Mouse (Mus musculus) neural tube, embryonic 11.5 days (tissue): Measurements from ENCODE around the gene CN725425. TPM values are rescaled to one million over a fixed set of nuclear protein-coding genes. Genes with fewer than 3 reads are reported as not detected.

Experiments used
- ATAC-seq: fragments of 200-750 bp; cut with Nextera tagmentation; 2 replicates; pipeline ENCODE4 v1.8.0; 2017; ENCODE audit warnings: moderate number of reproducible peaks, mild to moderate bottlenecking, moderate TSS enrichment, moderate library complexity; ENCODE audit not compliant: insufficient read depth, low FRiP score, low TSS enrichment
- DNase-seq: peaks from one replicate; pipeline ENCODE4 v3.0.0-alpha.2; 2015; ENCODE audit warnings: low spot score
- H3K27ac ChIP-seq: fragments of 300-500 bp; sonication (generic); 2 replicates; pipeline ENCODE4 v1.5.1; 2014; ENCODE audit warnings: low read depth, mild to moderate bottlenecking, low read length
- H3K27me3 ChIP-seq: fragments of 300-500 bp; sonication (generic); 2 replicates; pipeline ENCODE4 v1.6.1; 2014; ENCODE audit warnings: mild to moderate bottlenecking, low read length, mixed read lengths; ENCODE audit not compliant: control insufficient read depth, insufficient read depth
- H3K36me3 ChIP-seq: fragments of 300-500 bp; sonication (generic); 2 replicates; pipeline ENCODE4 v1.6.1; 2014; ENCODE audit warnings: mild to moderate bottlenecking, low read length, moderate library complexity, mixed read lengths; ENCODE audit not compliant: control insufficient read depth, insufficient read depth
- H3K4me1 ChIP-seq: fragments of 300-500 bp; sonication (generic); 2 replicates; pipeline ENCODE4 v1.6.1; 2014; ENCODE audit warnings: low read length, mixed read lengths; ENCODE audit not compliant: control insufficient read depth, insufficient read depth
- H3K4me2 ChIP-seq: fragments of 300-500 bp; sonication (generic); 2 replicates; pipeline ENCODE4 v1.6.1; 2014; ENCODE audit warnings: low read depth, mild to moderate bottlenecking, moderate library complexity
- H3K4me3 ChIP-seq: fragments of 300-500 bp; sonication (generic); 2 replicates; pipeline ENCODE4 v1.5.1; 2014; ENCODE audit warnings: low read depth, low read length
- H3K9ac ChIP-seq: fragments of 300-500 bp; sonication (generic); 2 replicates; pipeline ENCODE4 v1.6.1; 2014; ENCODE audit warnings: mild to moderate bottlenecking, low read length
- H3K9me3 ChIP-seq: fragments of 300-500 bp; sonication (generic); 2 replicates; pipeline ENCODE4 v1.6.1; 2016; ENCODE audit warnings: low read length; ENCODE audit not compliant: control insufficient read depth
- WGBS: fragments of 180-500 bp; shearing (Covaris S2); extraction: QIAGEN DNeasy Blood & Tissue Kit; methylation state at CpG from one replicate; pipeline ENCODE4 v1.1.7; 2014; 5-methylcytosine and 5-hydroxymethylcytosine counted together
- polyA plus RNA-seq: library from polyadenylated mRNA; unstranded; fragments of >200 nt; fragmentation: Nextera tagmentation; extraction: Ambion mirVana; gene quantifications from 2 replicates; pipeline ENCODE4 v1.2.1, GENCODE M21; 2014

Gene CN725425
- polyA plus RNA-seq, 1 experiment from 2014 or later, result not detected

DNA sequence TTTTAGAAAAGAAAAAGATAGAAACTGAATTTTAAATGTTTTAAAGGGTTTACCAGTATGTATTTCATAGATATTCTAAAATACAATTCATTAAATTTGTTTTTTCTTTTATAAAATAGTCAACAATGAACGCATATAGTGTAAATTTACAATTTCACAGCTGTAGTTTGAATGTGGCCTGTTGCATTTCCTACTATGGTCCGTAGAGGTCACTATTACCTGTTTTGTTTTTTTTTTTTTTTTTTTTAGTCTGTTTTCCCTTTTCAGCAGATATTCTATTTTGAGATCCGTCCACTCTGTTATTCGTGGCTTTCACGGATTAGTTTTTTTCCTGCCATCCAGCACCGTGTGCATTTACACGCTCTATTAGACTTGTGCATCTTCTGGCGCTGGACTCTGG is 53.7 kb downstream of the CN725425 start:
- Histone ChIP-seq H3K4me2 (no peak overlapping the region), H3K9me3 (no peaks in the 10 kb centered on the region), H3K27ac (no peak overlapping the region), H3K4me1 (no peaks in the 10 kb centered on the region), H3K27me3 (no peaks in the 10 kb centered on the region), H3K4me3 (no peak overlapping the region), H3K36me3 (no peaks in the 10 kb centered on the region), H3K9ac (no peak overlapping the region)
- ATAC-seq (no peak), DNase-seq (no peak)
- 71% methylated on average over 8 of the region's 8 CpGs for WGBS

DNA sequence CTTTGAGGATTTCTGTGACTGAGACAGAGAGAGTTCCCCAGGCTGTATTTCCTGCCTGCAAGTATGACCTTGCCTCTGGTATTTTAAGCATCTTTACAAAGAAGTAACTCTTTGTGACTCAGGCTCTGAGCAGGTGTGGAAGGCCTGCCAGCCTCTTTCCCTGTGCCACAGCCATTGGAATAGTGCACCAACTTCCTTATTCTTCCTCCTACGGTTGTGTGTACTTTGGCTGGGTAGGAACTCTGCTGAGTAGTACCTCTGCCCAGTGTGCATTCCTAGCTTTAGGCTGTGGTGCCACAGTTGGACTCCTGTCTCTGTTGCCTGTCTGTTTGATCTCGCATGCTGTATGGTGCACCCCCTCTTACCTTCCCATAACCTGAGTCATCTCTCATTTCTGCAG is 56.0 kb downstream of the CN725425 start:
- Histone ChIP-seq H3K9me3 (no peaks in the 10 kb centered on the region), H3K4me2 (no peak overlapping the region), H3K4me1 (no peaks in the 10 kb centered on the region), H3K4me3 (no peak overlapping the region), H3K27ac (no peak overlapping the region), H3K36me3 (no peaks in the 10 kb centered on the region), H3K9ac (no peak overlapping the region), H3K27me3 (no peaks in the 10 kb centered on the region)
- 87% methylated on average over 2 of the region's 2 CpGs for WGBS
- no peak for DNase-seq
- no peak for ATAC-seq

DNA sequence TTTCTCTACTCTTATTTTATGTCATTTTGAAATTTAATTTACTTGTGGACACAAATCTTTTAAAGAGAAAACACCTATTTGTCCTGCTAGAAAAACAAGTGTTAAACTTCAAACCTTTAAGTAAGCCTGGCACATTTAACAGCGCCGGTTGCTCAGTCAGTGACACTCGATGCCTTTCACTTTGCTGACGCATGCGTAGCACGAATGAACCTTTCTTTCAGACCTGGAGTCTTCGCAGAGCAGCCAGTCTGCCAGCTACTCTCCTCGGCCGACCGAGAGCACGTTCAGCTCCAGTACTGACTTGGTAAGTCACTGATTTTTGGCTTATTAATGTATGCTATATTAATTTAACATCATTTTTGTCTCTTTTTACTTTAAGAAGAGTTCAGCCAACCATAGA is 57.8 kb downstream of the CN725425 start:
- ATAC-seq (no peak), DNase-seq (no peak)
- H3K9ac ChIP-seq, result no peak overlapping the region
- no peaks in the 10 kb centered on the region for H3K36me3 ChIP-seq
- H3K4me2 ChIP-seq, result no peak overlapping the region
- no peak overlapping the region for H3K4me3 ChIP-seq
- WGBS, result 80% methylated on average over 11 of the region's 11 CpGs
- no peak overlapping the region for H3K27ac ChIP-seq
- no peaks in the 10 kb centered on the region for H3K27me3 ChIP-seq
- no peaks in the 10 kb centered on the region for H3K4me1 ChIP-seq
- no peaks in the 10 kb centered on the region for H3K9me3 ChIP-seq

DNA sequence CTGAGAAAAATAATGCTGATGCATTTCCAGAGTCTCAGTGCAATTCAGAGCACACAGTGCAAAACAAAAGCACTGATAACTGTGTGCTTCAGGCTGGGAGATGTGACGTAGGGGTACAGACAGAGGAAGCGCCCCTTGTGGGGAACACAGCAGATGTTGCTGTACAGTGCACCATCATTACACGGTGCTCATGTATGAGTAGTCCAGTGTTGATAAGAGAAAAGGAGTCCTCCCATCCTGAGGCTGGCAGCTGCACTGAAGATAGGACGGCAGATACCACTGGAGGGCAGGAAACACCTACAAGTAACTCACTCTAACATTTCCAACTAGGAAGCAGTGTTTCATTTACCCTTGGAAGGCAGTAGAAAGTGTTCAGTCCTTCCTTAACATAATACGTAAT is 61.3 kb downstream of the CN725425 start:
- 80% methylated on average over 5 of the region's 5 CpGs for WGBS
- H3K36me3 ChIP-seq, result no peaks in the 10 kb centered on the region
- H3K4me3 ChIP-seq, result no peak overlapping the region
- H3K27ac ChIP-seq, result no peak overlapping the region
- DNase-seq (no peak), ATAC-seq (no peak)
- H3K9me3 ChIP-seq, result no peaks in the 10 kb centered on the region
- no peak overlapping the region for H3K4me2 ChIP-seq
- no peak overlapping the region for H3K9ac ChIP-seq
- H3K27me3 ChIP-seq, result no peaks in the 10 kb centered on the region
- no peaks in the 10 kb centered on the region for H3K4me1 ChIP-seq

DNA sequence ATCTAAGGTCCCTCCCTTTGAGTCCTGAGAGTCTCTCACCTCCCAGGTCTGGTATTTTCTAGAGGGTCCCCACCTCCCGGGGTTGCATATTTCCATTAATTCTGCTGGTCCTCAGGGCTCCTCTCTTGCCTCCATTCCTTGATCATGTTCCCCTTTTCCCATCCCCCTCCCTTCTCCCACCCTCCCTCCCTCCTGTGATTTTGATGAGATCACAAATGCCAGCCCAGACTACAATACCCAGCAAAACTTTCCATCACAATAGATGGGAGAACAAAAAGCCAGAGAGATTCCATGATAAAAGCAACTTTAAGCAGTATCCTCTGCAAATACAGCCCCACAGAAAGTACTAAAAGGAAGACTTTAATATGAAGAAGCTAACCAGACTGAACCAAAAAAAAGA is 64.6 kb downstream of the CN725425 start:
- no peak overlapping the region for H3K4me2 ChIP-seq
- ATAC-seq, result no peak
- H3K4me3 ChIP-seq, result no peak overlapping the region
- no peaks in the 10 kb centered on the region for H3K9me3 ChIP-seq
- no peaks in the 10 kb centered on the region for H3K36me3 ChIP-seq
- no peak for DNase-seq
- H3K4me1 ChIP-seq, result no peaks in the 10 kb centered on the region
- WGBS, result 92% methylated on average over 1 of the region's 1 CpGs
- H3K27ac ChIP-seq, result no peak overlapping the region
- H3K27me3 ChIP-seq, result no peaks in the 10 kb centered on the region
- H3K9ac ChIP-seq, result no peak overlapping the region

DNA sequence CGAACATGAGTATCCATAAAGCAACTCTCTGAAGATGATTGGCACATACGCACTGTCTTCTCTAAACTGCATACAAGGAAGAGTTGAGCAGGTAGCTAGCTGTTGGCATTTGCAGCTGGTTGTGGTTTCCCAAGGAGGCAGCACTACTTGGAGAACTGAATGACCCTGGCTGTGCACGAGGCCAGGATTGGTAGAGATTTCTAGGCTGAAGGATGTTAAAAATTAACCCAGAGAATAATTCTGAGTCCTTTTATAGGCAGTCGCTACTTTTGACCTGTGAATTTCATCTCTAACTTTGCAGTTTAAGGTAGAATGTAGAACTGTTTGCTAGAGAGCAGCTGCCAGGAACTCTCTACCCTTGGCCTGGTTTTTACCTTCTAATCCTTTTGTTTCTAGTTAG is 69.2 kb downstream of the CN725425 start:
- DNase-seq, result no peak
- Histone ChIP-seq H3K27ac (no peak overlapping the region), H3K4me2 (no peak overlapping the region), H3K9ac (no peak overlapping the region), H3K9me3 (no peaks in the 10 kb centered on the region), H3K36me3 (no peaks in the 10 kb centered on the region), H3K4me1 (no peaks in the 10 kb centered on the region), H3K27me3 (no peaks in the 10 kb centered on the region), H3K4me3 (no peak overlapping the region)
- 87% methylated on average over 4 of the region's 4 CpGs for WGBS
- ATAC-seq, result no peak

DNA sequence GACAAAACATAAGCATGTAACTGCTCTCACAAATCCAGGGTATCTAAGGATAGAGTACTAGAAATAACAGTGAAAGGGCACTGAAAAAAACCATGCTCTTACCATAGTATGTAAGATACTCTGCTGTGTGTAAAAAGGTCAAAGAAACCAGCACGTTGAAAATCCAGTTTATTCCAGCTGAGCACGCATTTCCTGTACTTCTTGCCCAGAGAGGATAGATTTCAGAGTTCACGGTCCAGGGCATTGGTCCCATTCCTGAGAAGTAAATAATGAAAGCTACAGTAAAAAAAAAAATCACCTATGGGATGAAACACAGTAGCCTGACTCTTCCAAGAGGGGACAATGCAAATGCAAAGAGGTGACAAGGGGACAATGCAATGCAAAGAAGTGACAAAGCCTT is 76.7 kb downstream of the CN725425 start:
- no peak for DNase-seq

DNA sequence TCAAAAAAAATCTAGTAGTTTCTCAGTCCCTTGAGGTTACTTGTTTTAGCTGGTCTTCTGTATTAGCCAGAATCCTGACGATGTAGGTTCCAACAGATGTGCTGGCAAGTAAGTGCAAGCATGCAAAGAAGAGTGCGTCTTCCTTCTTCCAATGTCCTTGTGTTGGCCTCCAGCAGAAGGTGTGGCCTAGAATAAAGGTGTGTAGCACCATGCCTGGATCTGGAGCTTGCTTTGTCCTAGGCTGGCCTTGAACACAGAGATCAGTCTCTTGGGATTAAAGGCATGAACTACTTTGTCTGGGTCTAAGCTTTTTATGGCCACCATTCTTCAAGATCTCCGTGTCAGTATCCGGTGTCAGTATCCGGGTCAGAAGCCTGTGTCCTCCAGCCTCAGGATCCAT is 80.3 kb downstream of the CN725425 start:
- H3K4me3 ChIP-seq, result no peak overlapping the region
- no peak overlapping the region for H3K9ac ChIP-seq
- no peak overlapping the region for H3K27ac ChIP-seq
- no peak overlapping the region for H3K4me2 ChIP-seq
- no peaks in the 10 kb centered on the region for H3K36me3 ChIP-seq
- H3K27me3 ChIP-seq, result no peaks in the 10 kb centered on the region
- no peak for ATAC-seq
- WGBS, result 93% methylated on average over 5 of the region's 5 CpGs
- no peaks in the 10 kb centered on the region for H3K9me3 ChIP-seq
- no peak for DNase-seq
- no peaks in the 10 kb centered on the region for H3K4me1 ChIP-seq

More for the DNA sequence above, 76.7 kb downstream of the CN725425 start:
- no peaks in the 10 kb centered on the region for H3K4me1 ChIP-seq
- no peaks in the 10 kb centered on the region for H3K27me3 ChIP-seq
- no peak overlapping the region for H3K27ac ChIP-seq
- no peaks in the 10 kb centered on the region for H3K9me3 ChIP-seq
- WGBS, result 79% methylated on average over 3 of the region's 3 CpGs
- no peaks in the 10 kb centered on the region for H3K36me3 ChIP-seq
- H3K4me3 ChIP-seq, result no peak overlapping the region
- no peak overlapping the region for H3K4me2 ChIP-seq
- H3K9ac ChIP-seq, result no peak overlapping the region
- ATAC-seq, result no peak

DNA sequence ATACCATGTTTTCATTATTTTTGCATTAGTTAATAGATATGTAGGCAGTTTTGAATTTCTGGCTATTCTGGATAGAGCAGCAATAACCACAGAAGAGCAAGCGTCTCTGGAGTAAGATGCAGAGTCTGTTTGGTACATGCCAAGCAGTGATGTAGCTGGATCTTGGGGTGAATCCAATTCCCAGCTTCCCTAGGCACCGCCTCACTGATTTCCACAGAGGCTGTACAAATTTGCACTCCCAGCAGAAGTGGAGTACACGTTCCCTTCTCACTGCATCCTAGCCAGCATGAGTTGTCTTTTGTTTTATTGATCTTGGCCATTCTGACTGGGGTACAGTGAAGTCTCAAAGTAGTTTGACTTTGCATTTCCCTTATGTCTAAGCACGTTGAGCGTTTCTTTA is 82.2 kb downstream of the CN725425 start:
- DNase-seq (no peak), ATAC-seq (no peak)
- Histone ChIP-seq H3K4me3 (no peak overlapping the region), H3K4me1 (no peaks in the 10 kb centered on the region), H3K27ac (no peak overlapping the region), H3K36me3 (no peaks in the 10 kb centered on the region), H3K9me3 (no peaks in the 10 kb centered on the region), H3K4me2 (no peak overlapping the region), H3K9ac (no peak overlapping the region), H3K27me3 (no peaks in the 10 kb centered on the region)
- WGBS, result 90% methylated on average over 5 of the region's 5 CpGs
